Mouse (Mus musculus) forebrain, embryonic 13.5 days (tissue): ENCODE data around the gene Astl. TPM values are rescaled to one million over a fixed set of nuclear protein-coding genes. Genes with fewer than 3 reads are reported as not detected.
"Not testable (repeated sequence)": the region's sequence is repeated elsewhere in the genome, so short reads cannot be mapped to it uniquely, and the experiment has no call there.

Experiments used
- ATAC-seq: fragments of 200-750 bp; cut with Nextera tagmentation; 2 replicates; pipeline ENCODE4 v1.8.0; 2017
- H3K27ac ChIP-seq: fragments of 300-500 bp; sonication (generic); 2 replicates; pipeline ENCODE4 v1.5.1; 2015; ENCODE audit warnings: inconsistent platforms, mild to moderate bottlenecking, moderate library complexity
- H3K27me3 ChIP-seq: fragments of 300-500 bp; sonication (generic); 2 replicates; pipeline ENCODE4 v1.6.1; 2015; ENCODE audit warnings: mild to moderate bottlenecking, inconsistent platforms
- H3K36me3 ChIP-seq: fragments of 300-500 bp; sonication (generic); 2 replicates; pipeline ENCODE4 v1.6.1; 2015; ENCODE audit warnings: mild to moderate bottlenecking, inconsistent platforms; ENCODE audit not compliant: poor library complexity, severe bottlenecking
- H3K4me1 ChIP-seq: fragments of 300-500 bp; sonication (generic); 2 replicates; pipeline ENCODE4 v1.6.1; 2015; ENCODE audit warnings: inconsistent platforms
- H3K4me2 ChIP-seq: fragments of 300-500 bp; sonication (generic); 2 replicates; pipeline ENCODE4 v1.6.1; 2015; ENCODE audit warnings: inconsistent platforms, mild to moderate bottlenecking, moderate library complexity
- H3K4me3 ChIP-seq: fragments of 300-500 bp; sonication (generic); 2 replicates; pipeline ENCODE4 v1.5.1; 2015; ENCODE audit warnings: mild to moderate bottlenecking, inconsistent platforms
- H3K9ac ChIP-seq: fragments of 300-500 bp; sonication (generic); 2 replicates; pipeline ENCODE4 v1.6.1; 2015; ENCODE audit warnings: mild to moderate bottlenecking, inconsistent platforms
- H3K9me3 ChIP-seq: fragments of 300-500 bp; sonication (generic); replicated peaks from 2 replicates; pipeline ENCODE4 v1.6.1; 2016; ENCODE audit warnings: inconsistent platforms
- WGBS: fragments of 180-500 bp; shearing (Covaris S2); methylation state at CpG from one replicate; pipeline ENCODE4 v1.1.7; 2015; 5-methylcytosine and 5-hydroxymethylcytosine counted together
- polyA plus RNA-seq: library from polyadenylated mRNA; unstranded; fragments of >200 nt; fragmentation: Nextera tagmentation; extraction: Ambion mirVana; gene quantifications from 2 replicates; pipeline ENCODE4 v1.2.1, GENCODE M21; 2015

Gene Astl
- polyA plus RNA-seq: not detected in 2 replicates

DNA sequence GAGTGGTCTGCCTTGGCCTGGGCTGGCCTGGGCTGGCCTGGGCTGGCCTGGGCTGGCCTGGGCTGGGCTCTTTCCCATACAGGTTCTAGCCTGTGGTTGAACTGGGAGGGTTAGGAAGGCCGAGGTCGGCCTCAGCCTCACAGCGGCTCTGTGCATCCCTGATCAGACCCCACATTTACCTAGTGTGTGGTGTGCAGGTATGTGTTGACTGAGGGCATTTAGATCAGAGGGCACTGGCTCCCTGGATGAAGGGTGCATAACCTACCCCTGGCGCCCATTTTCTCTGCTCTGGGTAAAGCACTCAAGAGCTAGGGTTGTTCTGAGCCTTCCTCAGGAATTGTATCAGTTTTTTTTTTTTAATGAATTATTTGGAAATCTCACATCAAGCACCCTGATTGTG, at the start of gene Astl:
Gene Astl (plus strand): TSS at position 224 of the 400 bp plus-strand sequence.
- WGBS: 82% methylated on average over 4 of the region's 4 CpGs
- Histone ChIP-seq H3K9me3 (no peaks in the 10 kb centered on the region), H3K27me3 (peaks cover 73% of the 10 kb centered on the region), H3K27ac (no peak within 1 kb of the TSS), H3K36me3 (no peaks in the 10 kb centered on the region), H3K4me2 (no peak within 1 kb of the TSS), H3K4me1 (peaks cover 11% of the 10 kb centered on the region; the same call in 1 of the 2 replicates), H3K9ac (no peak within 1 kb of the TSS), H3K4me3 (no peak within 1 kb of the TSS)
- ATAC-seq: no peak

DNA sequence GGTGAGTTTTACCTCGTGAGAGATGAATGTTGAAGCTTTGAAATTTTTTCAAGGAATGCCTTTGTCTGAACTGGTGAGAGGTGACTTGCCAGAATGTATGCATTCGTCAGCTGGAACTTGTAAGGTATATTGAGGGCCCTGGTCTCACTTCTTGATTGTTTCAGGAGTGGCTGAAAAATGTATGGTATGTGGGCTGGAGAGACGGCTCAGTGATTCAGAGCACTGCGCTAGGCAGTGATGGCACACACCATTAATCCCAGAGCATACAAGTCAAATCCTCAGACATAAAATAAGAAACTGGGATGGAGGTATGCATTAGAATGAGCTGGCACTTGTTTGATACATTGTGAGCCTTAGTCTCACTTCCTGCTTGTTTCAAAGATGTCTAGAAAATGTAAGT, 46.2 kb upstream of the Astl start:
- H3K4me1 ChIP-seq: no peaks in the 10 kb centered on the region
- peaks cover 81% of the 10 kb centered on the region for H3K36me3 ChIP-seq
- no peaks in the 10 kb centered on the region for H3K27me3 ChIP-seq
- H3K27ac ChIP-seq: no peak overlapping the region
- H3K9me3 ChIP-seq: no peaks in the 10 kb centered on the region
- H3K4me2 ChIP-seq: no peak overlapping the region
- WGBS: 91% methylated on average over 4 of the region's 4 CpGs
- no peak overlapping the region for H3K9ac ChIP-seq
- no peak for ATAC-seq
- H3K4me3 ChIP-seq: no peak overlapping the region

DNA sequence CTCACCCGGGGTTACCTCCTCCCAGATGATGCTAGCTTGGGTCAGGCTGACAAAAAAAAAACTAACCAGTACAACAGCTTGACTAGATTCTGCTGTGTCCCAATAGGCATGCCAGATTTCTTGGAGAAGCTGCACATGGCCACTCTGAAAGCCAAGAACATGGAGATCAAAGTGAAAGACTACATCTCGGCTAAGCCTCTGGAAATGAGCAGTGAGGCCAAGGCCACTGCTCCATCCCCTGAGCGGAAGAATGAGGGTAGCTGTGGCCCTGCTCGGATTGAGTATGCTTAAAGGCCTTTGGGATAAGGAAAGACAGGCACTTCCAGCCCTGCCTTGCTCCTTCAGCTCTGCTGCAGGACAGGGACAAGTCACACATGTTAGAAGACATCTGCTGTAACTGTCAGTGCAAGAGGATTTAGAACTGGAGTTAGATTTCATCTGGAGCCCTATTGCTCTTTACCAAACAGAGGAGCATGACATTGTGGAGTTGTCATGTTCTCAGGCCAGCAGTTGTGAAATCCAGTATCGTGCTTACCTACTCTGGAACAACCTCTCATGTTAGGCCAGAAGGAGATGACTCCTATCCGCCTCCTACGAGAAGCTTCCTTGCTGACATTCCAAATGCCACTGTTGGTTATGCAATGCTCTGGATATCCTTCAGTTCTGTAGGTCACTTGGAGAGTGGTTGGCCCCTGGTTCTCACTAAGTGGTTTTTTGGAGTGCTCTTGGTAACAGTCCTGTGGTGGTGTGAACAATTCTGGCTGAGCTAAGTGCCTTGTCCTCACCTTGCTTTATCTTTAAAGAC, 41.2 kb upstream of the Astl start:
- Histone ChIP-seq H3K4me3 (no peak overlapping the region), H3K36me3 (peaks cover 94% of the 10 kb centered on the region), H3K9me3 (no peaks in the 10 kb centered on the region), H3K27ac (no peak overlapping the region), H3K4me1 (no peaks in the 10 kb centered on the region), H3K9ac (no peak overlapping the region), H3K4me2 (no peak overlapping the region), H3K27me3 (no peaks in the 10 kb centered on the region)
- 96% methylated on average over 7 of the region's 7 CpGs for WGBS
- ATAC-seq: no peak

DNA sequence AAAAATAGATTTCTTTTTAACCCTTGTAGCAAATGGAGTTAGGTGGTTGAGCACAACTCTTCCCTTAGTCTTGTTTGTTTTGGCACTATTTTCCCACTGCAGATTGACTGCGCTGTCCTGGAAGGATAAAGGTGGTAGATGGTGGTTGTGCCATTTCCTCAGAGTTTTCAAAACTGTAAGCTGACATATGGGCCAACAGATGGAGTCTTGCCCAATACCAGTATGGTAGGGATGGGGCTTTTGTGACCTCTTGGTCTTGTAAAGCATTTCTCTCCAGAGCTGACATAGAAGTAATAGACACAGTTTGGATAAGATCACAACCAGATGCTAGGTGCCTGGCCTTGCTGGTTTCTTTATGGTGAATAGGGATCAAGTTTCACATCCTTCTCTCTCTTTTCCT, 40.4 kb upstream of the Astl start:
- H3K27ac ChIP-seq: no peak overlapping the region
- ATAC-seq: no peak
- H3K4me1 ChIP-seq: no peaks in the 10 kb centered on the region
- H3K9ac ChIP-seq: no peak overlapping the region
- H3K36me3 ChIP-seq: peaks cover 87% of the 10 kb centered on the region
- WGBS: 97% methylated on average over 1 of the region's 1 CpGs
- no peak overlapping the region for H3K4me3 ChIP-seq
- no peaks in the 10 kb centered on the region for H3K27me3 ChIP-seq
- no peaks in the 10 kb centered on the region for H3K9me3 ChIP-seq
- no peak overlapping the region for H3K4me2 ChIP-seq

DNA sequence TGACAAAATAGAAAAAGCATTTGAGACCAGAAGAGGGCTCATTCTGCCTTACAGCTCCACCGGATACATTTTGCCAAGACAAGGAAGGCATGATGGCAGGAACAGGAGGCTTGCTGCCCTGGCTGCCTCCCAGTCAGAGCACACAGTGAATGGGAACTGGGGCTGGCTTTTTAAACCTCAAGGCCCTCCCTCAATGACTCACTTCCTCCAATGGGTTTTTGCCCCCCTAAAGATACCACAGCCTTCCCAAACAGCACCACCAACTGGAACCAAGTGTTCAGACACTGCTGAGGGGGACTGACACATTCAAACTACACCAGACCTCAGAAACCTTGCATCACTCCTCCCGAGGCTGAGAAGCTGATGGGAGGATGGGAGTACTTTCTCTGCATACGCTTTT, 37.7 kb upstream of the Astl start:
- ATAC-seq: no peak
- no peak overlapping the region for H3K27ac ChIP-seq
- no peak overlapping the region for H3K4me3 ChIP-seq
- 86% methylated on average over 3 of the region's 3 CpGs for WGBS
- no peak overlapping the region for H3K4me2 ChIP-seq
- H3K36me3 ChIP-seq: peaks cover 64% of the 10 kb centered on the region
- no peaks in the 10 kb centered on the region for H3K9me3 ChIP-seq
- no peak overlapping the region for H3K9ac ChIP-seq
- no peaks in the 10 kb centered on the region for H3K4me1 ChIP-seq
- no peaks in the 10 kb centered on the region for H3K27me3 ChIP-seq

DNA sequence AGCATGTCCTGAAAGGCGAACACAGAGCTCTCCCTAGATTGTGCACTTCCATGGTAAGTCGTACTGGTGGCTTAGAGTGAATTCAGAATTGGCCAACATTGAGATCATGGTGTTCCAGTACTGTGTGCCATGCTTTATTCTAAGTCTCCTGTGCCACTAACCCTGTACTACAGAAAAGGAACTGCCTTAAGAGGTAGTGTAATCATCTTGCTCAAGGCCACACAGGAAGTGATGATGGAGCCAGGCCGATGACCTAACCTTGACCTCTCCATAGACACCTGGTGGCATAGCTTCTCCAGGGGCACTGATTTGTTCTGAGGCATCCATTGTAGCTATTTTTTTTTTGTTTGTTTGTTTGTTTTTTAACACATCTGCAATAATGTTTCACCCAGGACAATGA, 36.6 kb upstream of the Astl start:
- H3K36me3 ChIP-seq: peaks cover 52% of the 10 kb centered on the region
- ATAC-seq: no peak
- no peaks in the 10 kb centered on the region for H3K9me3 ChIP-seq
- WGBS: over 99% methylated on average over 3 of the region's 3 CpGs
- H3K4me2 ChIP-seq: no peak overlapping the region
- H3K9ac ChIP-seq: no peak overlapping the region
- no peak overlapping the region for H3K4me3 ChIP-seq
- H3K27me3 ChIP-seq: no peaks in the 10 kb centered on the region
- no peak overlapping the region for H3K27ac ChIP-seq
- H3K4me1 ChIP-seq: no peaks in the 10 kb centered on the region

DNA sequence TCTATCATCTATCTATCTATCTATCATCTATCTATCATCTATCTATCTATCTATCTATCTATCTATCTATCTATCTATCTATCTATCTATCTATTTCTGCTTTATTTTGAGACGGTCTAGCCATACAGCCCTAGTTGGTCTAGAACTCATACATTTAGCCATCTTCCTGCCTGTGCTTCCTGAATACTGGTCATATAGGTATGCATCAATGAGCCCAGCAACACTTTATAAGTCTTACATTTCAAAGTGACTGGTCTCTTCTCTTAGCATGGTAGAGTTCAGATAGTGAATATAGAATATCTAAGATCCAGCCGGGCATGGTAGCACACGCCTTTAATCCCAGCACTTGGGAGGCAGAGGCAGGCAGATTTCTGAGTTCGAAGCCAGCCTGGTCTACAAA, 34.2 kb upstream of the Astl start:
- 93% methylated on average over 4 of the region's 4 CpGs for WGBS
- not testable (repeated sequence) for H3K4me3 ChIP-seq

DNA sequence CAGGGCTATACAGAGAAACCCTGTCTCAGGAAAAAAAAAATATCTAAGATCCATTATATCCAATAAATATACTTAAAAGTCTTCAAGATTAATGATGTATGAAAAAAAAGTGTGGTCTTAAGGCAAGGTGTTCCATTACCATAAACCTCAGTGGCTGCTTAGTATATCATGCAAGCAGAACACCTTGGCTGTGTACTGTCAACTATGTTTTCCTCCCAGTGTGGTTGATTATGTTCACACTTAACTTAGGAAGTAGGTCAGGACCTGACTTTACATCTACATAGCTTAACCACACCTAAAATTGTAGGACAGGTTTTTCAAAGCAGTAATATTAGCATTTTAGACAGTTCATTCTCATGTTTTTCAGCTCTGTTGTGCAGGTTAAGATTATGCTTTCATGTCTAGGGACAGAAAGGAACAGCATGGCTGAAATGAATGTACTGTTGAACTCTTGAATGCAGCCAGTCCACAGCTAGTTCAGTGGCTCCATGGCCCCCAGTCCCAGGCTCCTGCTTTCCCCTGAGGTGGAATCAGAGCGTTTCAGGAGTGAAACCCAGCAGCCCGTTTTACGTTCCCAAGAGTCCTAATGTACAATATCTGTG, 33.7 kb upstream of the Astl start:
- no peak overlapping the region for H3K27ac ChIP-seq
- H3K4me3 ChIP-seq: no peak overlapping the region
- no peaks in the 10 kb centered on the region for H3K27me3 ChIP-seq
- no peak overlapping the region for H3K9ac ChIP-seq
- 88% methylated on average over 3 of the region's 3 CpGs for WGBS
- H3K4me1 ChIP-seq: no peaks in the 10 kb centered on the region
- no peak for ATAC-seq
- peaks cover 24% of the 10 kb centered on the region for H3K36me3 ChIP-seq
- no peaks in the 10 kb centered on the region for H3K9me3 ChIP-seq
- H3K4me2 ChIP-seq: no peak overlapping the region

More for the DNA sequence above, 34.2 kb upstream of the Astl start:
- H3K36me3 ChIP-seq: peaks cover 29% of the 10 kb centered on the region
- H3K27me3 ChIP-seq, H3K9ac ChIP-seq, H3K27ac ChIP-seq, ATAC-seq, H3K4me1 ChIP-seq, H3K4me2 ChIP-seq, H3K9me3 ChIP-seq: not testable (repeated sequence)

DNA sequence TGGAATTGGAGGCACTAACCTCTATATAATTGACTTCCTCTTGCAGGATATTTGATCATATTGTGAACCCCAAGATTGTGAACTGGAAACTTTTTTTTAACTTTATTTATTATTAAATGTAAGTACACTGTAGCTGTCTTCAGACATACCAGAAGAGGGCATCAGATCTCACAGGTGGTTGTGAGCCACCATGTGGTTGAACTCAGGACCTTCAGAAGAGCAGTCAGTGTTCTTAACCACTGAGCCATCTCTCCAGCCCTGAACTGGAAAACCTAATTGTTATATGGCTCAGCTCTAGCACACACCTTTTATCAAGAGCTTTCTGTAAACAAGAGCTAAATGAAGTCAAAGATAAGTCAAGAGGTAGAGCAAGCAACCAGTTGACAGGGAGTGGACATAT, 32.3 kb upstream of the Astl start:
- no peak overlapping the region for H3K27ac ChIP-seq
- no peak for ATAC-seq
- no peak overlapping the region for H3K4me3 ChIP-seq
- H3K4me2 ChIP-seq: no peak overlapping the region
- no peak overlapping the region for H3K9ac ChIP-seq
- peaks cover 10% of the 10 kb centered on the region for H3K36me3 ChIP-seq
- no peaks in the 10 kb centered on the region for H3K4me1 ChIP-seq
- no peaks in the 10 kb centered on the region for H3K27me3 ChIP-seq
- H3K9me3 ChIP-seq: no peaks in the 10 kb centered on the region

DNA sequence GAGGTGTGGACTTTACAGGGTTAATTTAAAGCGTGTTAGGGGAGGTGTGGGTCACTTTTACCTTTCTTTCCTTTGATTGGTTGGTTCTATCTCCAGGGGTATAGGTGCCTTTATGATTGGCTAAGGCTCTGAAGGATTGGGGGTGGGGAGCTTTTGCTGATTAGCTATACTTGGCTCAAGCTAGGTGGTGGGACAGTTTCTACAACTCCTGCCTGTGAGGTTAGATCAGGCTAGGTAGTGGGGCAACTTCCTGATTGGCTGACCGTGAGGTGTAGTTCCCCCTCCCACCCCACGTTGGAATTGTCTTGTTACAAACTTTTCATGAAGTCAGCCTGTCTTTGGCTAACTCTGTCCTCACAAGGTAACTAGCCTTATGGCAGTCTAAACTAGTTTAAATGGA, 31.3 kb upstream of the Astl start:
- 50% methylated on average over 3 of the region's 3 CpGs for WGBS
- no peak overlapping the region for H3K27ac ChIP-seq
- no peak overlapping the region for H3K4me3 ChIP-seq
- H3K27me3 ChIP-seq: no peaks in the 10 kb centered on the region
- no peak overlapping the region for H3K4me2 ChIP-seq
- ATAC-seq: no peak
- H3K9ac ChIP-seq: no peak overlapping the region
- peaks cover 1% of the 10 kb centered on the region; the same call in 1 of the 2 replicates for H3K36me3 ChIP-seq
- H3K9me3 ChIP-seq: no peaks in the 10 kb centered on the region
- H3K4me1 ChIP-seq: no peaks in the 10 kb centered on the region

DNA sequence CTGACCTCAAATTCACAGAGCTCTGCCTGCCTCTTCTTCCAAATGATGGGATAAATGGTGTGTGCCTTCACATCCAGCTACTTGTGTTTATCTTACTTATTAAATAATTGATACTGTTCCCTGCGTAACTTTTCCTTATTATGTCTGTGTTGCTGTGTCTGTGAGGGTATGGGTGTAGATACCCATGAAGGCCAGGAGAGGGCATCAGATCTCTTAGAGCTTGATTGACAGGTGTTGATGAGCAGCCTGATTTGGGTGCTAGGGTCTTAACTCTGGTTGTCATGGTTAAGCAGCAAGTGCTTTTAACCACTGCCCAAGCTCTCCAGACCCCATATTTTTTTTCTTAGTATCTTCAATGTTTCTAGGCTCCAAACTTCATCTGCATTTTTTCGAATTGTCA, 29.8 kb upstream of the Astl start:
- no peak overlapping the region for H3K27ac ChIP-seq
- H3K36me3 ChIP-seq: no peaks in the 10 kb centered on the region
- no peaks in the 10 kb centered on the region for H3K9me3 ChIP-seq
- no peaks in the 10 kb centered on the region for H3K4me1 ChIP-seq
- no peak overlapping the region for H3K4me2 ChIP-seq
- H3K4me3 ChIP-seq: no peak overlapping the region
- 86% methylated on average over 2 of the region's 2 CpGs for WGBS
- ATAC-seq: no peak
- no peak overlapping the region for H3K9ac ChIP-seq
- H3K27me3 ChIP-seq: no peaks in the 10 kb centered on the region

DNA sequence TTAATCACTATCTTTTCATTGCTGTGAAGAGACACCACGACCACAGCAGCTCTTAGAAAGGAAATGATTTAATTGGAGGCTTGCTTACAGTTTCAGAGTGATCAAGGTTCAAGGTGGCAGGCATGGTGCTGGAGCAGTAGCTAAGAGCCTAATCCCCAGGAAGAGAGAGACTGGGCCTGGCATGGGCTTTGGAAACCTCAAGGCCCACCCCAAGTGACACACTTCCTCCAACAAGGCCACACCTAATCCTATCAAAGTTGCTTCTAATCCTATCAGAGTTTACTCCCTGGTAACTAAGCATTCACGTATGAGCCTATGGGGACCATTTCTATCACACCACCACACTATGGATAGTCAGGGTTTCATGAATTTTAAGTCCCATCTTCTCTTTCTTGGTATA, 28.2 kb upstream of the Astl start:
- Histone ChIP-seq H3K27me3 (no peaks in the 10 kb centered on the region), H3K4me1 (no peaks in the 10 kb centered on the region), H3K9me3 (no peaks in the 10 kb centered on the region), H3K4me3 (no peak overlapping the region), H3K9ac (no peak overlapping the region), H3K4me2 (no peak overlapping the region), H3K27ac (no peak overlapping the region), H3K36me3 (no peaks in the 10 kb centered on the region)
- ATAC-seq: no peak
- 44% methylated on average over 2 of the region's 2 CpGs for WGBS

DNA sequence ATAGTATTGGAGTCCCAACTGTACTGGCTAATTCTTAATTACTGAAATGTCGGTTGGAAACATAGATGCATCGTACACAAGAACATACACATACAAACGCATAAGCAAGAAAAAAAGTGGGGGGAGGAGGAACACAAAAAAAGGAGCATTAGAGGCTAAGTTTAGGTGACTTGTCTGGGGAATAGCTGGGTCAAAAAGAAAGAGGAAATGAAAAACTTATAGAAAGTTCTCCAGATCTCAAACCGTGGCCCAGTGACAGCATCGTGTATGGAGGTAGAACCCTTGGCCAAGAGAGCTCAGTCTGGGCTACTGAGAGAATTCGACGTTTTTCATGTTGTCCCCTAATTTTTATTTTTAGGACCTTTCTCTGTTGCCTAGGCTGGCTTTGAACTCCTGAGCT, 27.8 kb upstream of the Astl start:
- Histone ChIP-seq H3K4me2 (no peak overlapping the region), H3K4me3 (no peak overlapping the region), H3K9ac (no peak overlapping the region), H3K9me3 (no peaks in the 10 kb centered on the region), H3K4me1 (no peaks in the 10 kb centered on the region), H3K27me3 (no peaks in the 10 kb centered on the region), H3K36me3 (no peaks in the 10 kb centered on the region), H3K27ac (no peak overlapping the region)
- 92% methylated on average over 7 of the region's 7 CpGs for WGBS
- ATAC-seq: no peak
